Mouse (Mus musculus) T-helper 17 cell (primary cell): Measurements from ENCODE around the gene Zscan4c.

Experiments
- in situ Hi-C, 2 experiments: fragments of 300-600 bp; cut with MboI, MseI; formaldehyde crosslinking; loops; 1 replicate in 1 of 2; 2 replicates in 1 of 2; pipeline ENCODE4 v1.15.1; 2025; ENCODE audit warnings: high pct_unique_total_duplicates in 2 of 2

Zscan4c gene

GRCm38 (mm10) chr7:11005445-11005844, at the start of gene Zscan4c:
Gene Zscan4c (plus strand): TSS chr7:11005745.
- in situ Hi-C loops, result loop anchor here (5.0 to 25.0 kb wide), 3 partner anchors 208 to 507 kb away; partner anchors contain the start of genes Zscan4-ps2 (in 1 of the 2) and Zscan4f (in 1 of the 2)
